In genomic region chr1:78448091-78448490, GRCm38 (mm10) we compare ENCODE assay signal across 15 mouse cellular contexts. TPM values are rescaled to one million over a fixed set of nuclear protein-coding genes. Genes with fewer than 3 reads are reported as not detected.
DNase-seq lines count a peak whose midpoint lies in the region; ATAC-seq and TF ChIP-seq lines count a peak whose summit lies in the region.
"Had no signal": no experiment of that assay in that cellular context is flagged by ENCODE, and none has a peak within 500 bp of the region (broad histone marks: within the 10 kb centered on the region; RNA-seq: fewer than 3 reads in every experiment).

No protein-coding gene starts in this region.

- ATAC-seq in midbrain, embryonic 15.5 days (replicated peaks), result 0 out of 2 replicates have a peak, but pooled peaks have one; percentile 20
- ATAC-seq in midbrain, embryonic 14.5 days (ENCODE audit: low FRiP score, low TSS enrichment), result no peak
- peak; percentile 87 for ATAC-seq in forebrain, embryonic 16.5 days

- H3K36me3 ChIP-seq in midbrain, embryonic 15.5 days (replicated peaks), result peaks cover 12% of the 10 kb centered on the region; the same call in 1 of the 2 replicates
- peaks cover 45% of the 10 kb centered on the region for H3K36me3 ChIP-seq in midbrain, embryonic 14.5 days (ENCODE audit: control insufficient read depth, insufficient read depth, low read length)
- H3K36me3 ChIP-seq in forebrain, embryonic 16.5 days (ENCODE audit: control insufficient read depth, insufficient read depth), result peaks cover 9% of the 10 kb centered on the region

- no peak for TF ChIP-seq CTCF in brain, embryonic 14.5 days (IDR thresholded peaks at IDR 0.05; ENCODE audit: borderline replicate concordance, extremely low read depth, insufficient read depth, insufficient read length)

- no peak overlapping the region for H3K27ac ChIP-seq in midbrain, embryonic 15.5 days
- no peak overlapping the region for H3K27ac ChIP-seq in midbrain, embryonic 14.5 days (replicated peaks; ENCODE audit: low read depth, low read length)
- no peak overlapping the region for H3K27ac ChIP-seq in forebrain, embryonic 16.5 days (ENCODE audit: low read length)
- H3K27ac ChIP-seq: neural tube, embryonic 15.5 days had no signal

- H3K27me3 ChIP-seq in midbrain, embryonic 15.5 days (replicated peaks), result no peaks in the 10 kb centered on the region
- no peaks in the 10 kb centered on the region for H3K27me3 ChIP-seq in midbrain, embryonic 14.5 days (ENCODE audit: control insufficient read depth, insufficient read depth, low read length)
- H3K27me3 ChIP-seq in forebrain, embryonic 16.5 days (replicated peaks; ENCODE audit: control insufficient read depth, insufficient read depth, low read length), result no peaks in the 10 kb centered on the region
- H3K27me3 ChIP-seq: neural tube, embryonic 15.5 days had no signal

- H3K4me2 ChIP-seq in midbrain, embryonic 15.5 days, result no peak overlapping the region
- no peak overlapping the region for H3K4me2 ChIP-seq in midbrain, embryonic 14.5 days (ENCODE audit: low read length)
- H3K4me2 ChIP-seq in forebrain, embryonic 16.5 days (ENCODE audit: low read length), result no peak overlapping the region
- H3K4me2 ChIP-seq: neural tube, embryonic 15.5 days had no signal

- no peak for TF ChIP-seq POLR2A in brain, embryonic 14.5 days (IDR thresholded peaks at IDR 0.05; ENCODE audit: borderline replicate concordance, extremely low read depth, insufficient read depth, insufficient read length, poor library complexity, severe bottlenecking)

- H3K4me1 ChIP-seq in midbrain, embryonic 15.5 days, result no peaks in the 10 kb centered on the region
- no peaks in the 10 kb centered on the region for H3K4me1 ChIP-seq in midbrain, embryonic 14.5 days (ENCODE audit: control insufficient read depth, insufficient read depth, low read length)
- no peaks in the 10 kb centered on the region for H3K4me1 ChIP-seq in forebrain, embryonic 16.5 days (replicated peaks; ENCODE audit: control insufficient read depth, insufficient read depth, low read length)

- H3K9me3 ChIP-seq in midbrain, embryonic 15.5 days, result no peaks in the 10 kb centered on the region
- H3K9me3 ChIP-seq in midbrain, embryonic 14.5 days (ENCODE audit: control insufficient read depth, low read length), result no peaks in the 10 kb centered on the region
- H3K9me3 ChIP-seq in forebrain, embryonic 16.5 days (ENCODE audit: control insufficient read depth, low read length), result no peaks in the 10 kb centered on the region
- H3K9me3 ChIP-seq: neural tube, embryonic 15.5 days had no signal

- 37% methylated on average over 1 of the region's 1 CpGs for WGBS in midbrain, embryonic 15.5 days
- 60% methylated on average over 1 of the region's 1 CpGs for whole genome bisulfite sequencing in midbrain, embryonic 14.5 days
- 18% methylated on average over 1 of the region's 1 CpGs for WGBS in forebrain, embryonic 16.5 days

- no peak for DNase-seq in midbrain, embryonic 14.5 days
- peak; percentile 87 for DNase-seq in brain, embryonic 14.5 days (ENCODE audit: low read depth)
- no peak for DNase-seq in cerebellum, postnatal 14 days
- no peak for DNase-seq in cerebellum, adult 9-11 months
- no peak for DNase-seq in gastrocnemius, adult 18-20 months (ENCODE audit: low spot score)
- DNase-seq: cerebellum, adult 2 months; embryo, embryonic 11 days; kidney, adult 11 months; kidney, postnatal 25 days; liver; right cerebral cortex, adult 18-20 months; thymus, postnatal 36 days had no signal

- no peak overlapping the region for H3K4me3 ChIP-seq in midbrain, embryonic 15.5 days
- no peak overlapping the region for H3K4me3 ChIP-seq in midbrain, embryonic 14.5 days (replicated peaks; ENCODE audit: low read depth, low read length)
- no peak overlapping the region for H3K4me3 ChIP-seq in forebrain, embryonic 16.5 days (replicated peaks; ENCODE audit: low read length)
- H3K4me3 ChIP-seq: neural tube, embryonic 15.5 days had no signal

- no peak overlapping the region for H3K9ac ChIP-seq in midbrain, embryonic 15.5 days
- H3K9ac ChIP-seq in midbrain, embryonic 14.5 days (replicated peaks; ENCODE audit: low read length), result no peak overlapping the region
- H3K9ac ChIP-seq in forebrain, embryonic 16.5 days (replicated peaks; ENCODE audit: low read depth, low read length), result no peak overlapping the region
- H3K9ac ChIP-seq: neural tube, embryonic 15.5 days had no signal

RNA-seq across cellular contexts. Expression of gene Farsb, which starts 40.6 kb away (rescaled TPM):
- polyA plus RNA-seq in midbrain, embryonic 15.5 days (2015; fragmentation: Nextera tagmentation; extraction: Ambion mirVana), result 149 and 154 TPM in 2 replicates
- 158 and 168 TPM in 2 replicates for polyA plus RNA-seq in midbrain, embryonic 14.5 days (2014; fragmentation: Nextera tagmentation; extraction: Ambion mirVana)
- polyA plus RNA-seq in brain, embryonic 14.5 days (2012; rRNA removed), result 58.8 and 66.6 TPM in 2 replicates
- 168 and 172 TPM in 2 replicates for polyA plus RNA-seq in forebrain, embryonic 16.5 days (2015; fragmentation: Nextera tagmentation; extraction: Ambion mirVana)
- 10 to 100 TPM; 53.3 to 57.7 TPM for total RNA-seq in gastrocnemius, adult 18-20 months (2021)
